Mouse (Mus musculus) liver, embryonic 14.5 days (tissue): ENCODE results near the gene Cuedc1. TPM values are rescaled to one million over a fixed set of nuclear protein-coding genes. Genes with fewer than 3 reads are reported as not detected.

Source experiments
- ATAC-seq: fragments of 200-750 bp; cut with Nextera tagmentation; 2 replicates; pipeline ENCODE4 v1.8.0; 2017; ENCODE audit warnings: moderate number of reproducible peaks, mild to moderate bottlenecking, moderate library complexity; ENCODE audit not compliant: insufficient read depth
- DNase-seq, 3 experiments: peaks; one replicate each; pipeline ENCODE4 v3.0.0-alpha.2; 2012 to 2013; ENCODE audit warnings: low read depth in 3 of 3, low spot score in 3 of 3
- H3K27ac ChIP-seq: fragments of 300-500 bp; sonication (generic); 2 replicates; pipeline ENCODE4 v1.5.1; 2014; ENCODE audit warnings: moderate library complexity, mild to moderate bottlenecking, control low read depth, inconsistent platforms
- H3K27me3 ChIP-seq: fragments of 300-500 bp; sonication (generic); 2 replicates; pipeline ENCODE4 v1.6.1; 2014; ENCODE audit warnings: mild to moderate bottlenecking, low read length, moderate library complexity; ENCODE audit not compliant: control insufficient read depth, insufficient read depth
- H3K36me3 ChIP-seq: fragments of 300-500 bp; sonication (generic); replicated peaks from 2 replicates; pipeline ENCODE4 v1.6.1; 2014; ENCODE audit warnings: low read depth; ENCODE audit not compliant: control insufficient read depth, insufficient read depth
- H3K4me1 ChIP-seq, 2 experiments: fragments of 200-500 bp in 1 of 2; fragments of 300-500 bp in 1 of 2; sonication (generic) in 1 of 2; replicated peaks; 2 replicates each; pipeline ENCODE4 v1.6.1; 2012 to 2014; ENCODE audit warnings: antibody characterized with exemption in 1 of 2, inconsistent platforms in 1 of 2, low read length in 1 of 2; ENCODE audit not compliant: control insufficient read depth in 2 of 2, insufficient read depth in 2 of 2
- H3K4me2 ChIP-seq: fragments of 300-500 bp; sonication (generic); 2 replicates; pipeline ENCODE4 v1.6.1; 2014; ENCODE audit warnings: low read depth, mild to moderate bottlenecking, control low read depth, moderate library complexity
- H3K4me3 ChIP-seq, 2 experiments: fragments of 200-500 bp in 1 of 2; fragments of 300-500 bp in 1 of 2; sonication (generic) in 1 of 2; 2 replicates each; pipeline ENCODE4 v1.5.1; 2012 to 2014; ENCODE audit warnings: low read depth in 2 of 2, low read length in 2 of 2, mild to moderate bottlenecking in 2 of 2, control low read depth in 1 of 2, inconsistent platforms in 1 of 2, moderate library complexity in 1 of 2; ENCODE audit not compliant: insufficient read depth in 1 of 2
- H3K9ac ChIP-seq: fragments of 300-500 bp; sonication (generic); replicated peaks from 2 replicates; pipeline ENCODE4 v1.6.1; 2014; ENCODE audit warnings: mild to moderate bottlenecking, control low read depth, moderate library complexity
- H3K9me3 ChIP-seq: fragments of 300-500 bp; sonication (generic); 2 replicates; pipeline ENCODE4 v1.6.1; 2016; ENCODE audit warnings: low read length, mixed read lengths; ENCODE audit not compliant: control insufficient read depth
- CTCF ChIP-seq: IDR thresholded peaks from 2 replicates; pipeline ENCODE4 v1.5.1; 2016; ENCODE audit warnings: antibody characterized with exemption, low read depth, control low read depth
- EP300 ChIP-seq: IDR thresholded peaks from 2 replicates; pipeline ENCODE4 v1.6.1; 2016; ENCODE audit warnings: antibody characterized with exemption, low read depth
- WGBS: fragments of 180-500 bp; shearing (Covaris S2); extraction: QIAGEN DNeasy Blood & Tissue Kit; methylation state at CpG from one replicate; pipeline ENCODE4 v1.1.7; 2014; ENCODE audit not compliant: insufficient replicate concordance; 5-methylcytosine and 5-hydroxymethylcytosine counted together
- polyA plus RNA-seq, 2 experiments: library from polyadenylated mRNA; depleted of rRNA in 1 of 2; stranded (reverse) in 1 of 2; unstranded in 1 of 2; fragments of >200 nt; fragmentation: Nextera tagmentation in 1 of 2; extraction: Ambion mirVana in 1 of 2; gene quantifications; 2 replicates each; pipeline versions ENCODE4 v1.2.1 to v1.2.3; 2012 to 2014

Cuedc1 gene
- polyA plus RNA-seq, 2 experiments, result 0.36 to 0.96 TPM

- ATAC-seq (no peak), DNase-seq (no peak)
- no peaks in the 10 kb centered on the region for H3K9me3 ChIP-seq
- no peak overlapping the region for H3K4me2 ChIP-seq
- H3K36me3 ChIP-seq, result no peaks in the 10 kb centered on the region
- peaks cover 7 to 26% of the 10 kb centered on the region in 2 experiments for H3K4me1 ChIP-seq
- H3K27ac ChIP-seq, result no peak overlapping the region
- WGBS, result 50% methylated on average over 7 of the region's 7 CpGs
- TF ChIP-seq EP300 (no peak), CTCF (no peak)
- H3K27me3 ChIP-seq, result no peaks in the 10 kb centered on the region
- no peak overlapping the region for H3K4me3 ChIP-seq
- H3K9ac ChIP-seq, result no peak overlapping the region
Measured at GRCm38 (mm10) chr11:88151379-88152155, 53.7 kb downstream of the Cuedc1 start.

DNA sequence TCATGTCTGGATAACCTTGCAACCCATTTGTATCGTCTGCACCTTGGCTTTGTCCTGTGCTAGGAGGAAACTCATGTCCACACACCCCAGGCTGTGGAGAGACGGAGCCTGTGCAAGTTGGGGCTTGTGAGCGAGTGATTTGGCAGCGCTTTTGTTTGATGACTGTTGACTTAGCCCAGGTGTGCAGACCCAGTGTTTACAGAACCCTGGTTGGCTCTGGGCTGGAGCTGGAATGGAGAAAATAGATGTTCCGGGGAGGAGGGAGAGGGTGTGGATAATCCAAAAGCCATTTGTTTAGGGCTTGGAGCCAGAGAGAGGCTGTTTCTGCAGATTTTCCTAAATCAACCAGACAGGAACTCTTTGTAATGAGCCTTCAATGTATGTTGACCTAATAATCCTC, 56.0 kb downstream of the Cuedc1 start:
- Histone ChIP-seq H3K27ac (no peak overlapping the region), H3K4me2 (no peak overlapping the region), H3K9ac (no peak overlapping the region), H3K9me3 (no peaks in the 10 kb centered on the region), H3K36me3 (no peaks in the 10 kb centered on the region), H3K4me3 (no peak overlapping the region), H3K4me1 (peaks cover 0 to 11% of the 10 kb centered on the region in 2 experiments; a peak in 2 of 4 replicates), H3K27me3 (no peaks in the 10 kb centered on the region)
- 54% methylated on average over 5 of the region's 5 CpGs for WGBS
- DNase-seq, result no peak
- TF ChIP-seq CTCF, result no peak
- TF ChIP-seq EP300, result no peak
- ATAC-seq, result no peak

DNA sequence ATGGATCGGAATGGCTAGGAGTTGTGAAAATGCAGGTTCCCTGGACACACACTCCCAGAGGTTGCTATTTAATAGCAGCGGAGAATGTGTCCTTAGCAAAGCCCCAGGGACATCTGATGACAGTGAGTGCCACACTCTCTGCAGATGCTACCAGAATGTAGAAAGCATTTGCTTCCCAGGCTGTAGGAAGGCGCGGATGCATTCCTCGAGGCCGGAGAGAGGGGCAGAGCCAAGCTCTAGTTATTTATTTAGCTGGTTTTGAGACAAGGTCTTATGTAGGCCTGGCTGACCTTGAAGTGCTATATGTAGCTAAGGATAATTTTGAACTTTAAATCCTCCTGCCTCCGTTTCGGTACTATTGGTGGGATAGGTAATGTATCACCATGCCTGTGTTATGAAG, 56.6 kb downstream of the Cuedc1 start:
- no peak overlapping the region for H3K4me3 ChIP-seq
- no peak overlapping the region for H3K27ac ChIP-seq
- ATAC-seq (no peak), DNase-seq (no peak)
- TF ChIP-seq CTCF (no peak), EP300 (no peak)
- H3K4me1 ChIP-seq, result peaks cover 0 to 11% of the 10 kb centered on the region in 2 experiments; a peak in 2 of 4 replicates
- 75% methylated on average over 8 of the region's 8 CpGs for WGBS
- H3K36me3 ChIP-seq, result no peaks in the 10 kb centered on the region
- no peaks in the 10 kb centered on the region for H3K9me3 ChIP-seq
- H3K4me2 ChIP-seq, result no peak overlapping the region
- H3K9ac ChIP-seq, result no peak overlapping the region
- no peaks in the 10 kb centered on the region for H3K27me3 ChIP-seq

DNA sequence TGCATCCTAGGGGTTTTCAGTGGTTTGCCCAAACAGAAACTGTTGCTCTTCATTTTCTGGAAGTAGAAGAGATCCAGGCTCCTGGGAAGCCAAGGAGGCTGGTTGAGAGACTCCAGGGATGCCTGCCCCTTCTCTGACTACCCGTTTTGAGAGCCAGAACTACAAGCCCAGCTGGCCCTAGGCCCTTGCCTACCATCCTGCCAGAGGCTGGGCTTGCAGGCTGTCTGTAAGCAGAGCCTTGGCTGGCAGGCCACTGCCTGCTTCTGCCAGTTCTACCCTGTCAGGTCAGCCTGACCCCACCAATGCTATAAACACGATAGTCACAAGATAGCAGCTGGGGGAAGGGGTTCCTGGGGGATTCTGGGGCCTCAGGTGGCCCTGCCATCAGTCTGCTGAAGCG, 57.6 kb downstream of the Cuedc1 start:
- Histone ChIP-seq H3K4me1 (peaks cover 0 to 12% of the 10 kb centered on the region in 2 experiments; a peak in 2 of 4 replicates), H3K9me3 (no peaks in the 10 kb centered on the region), H3K27me3 (no peaks in the 10 kb centered on the region), H3K9ac (no peak overlapping the region), H3K36me3 (no peaks in the 10 kb centered on the region), H3K4me3 (no peak overlapping the region), H3K27ac (no peak overlapping the region), H3K4me2 (no peak overlapping the region)
- TF ChIP-seq EP300 (no peak), CTCF (no peak)
- ATAC-seq, result no peak
- 51% methylated on average over 3 of the region's 3 CpGs for WGBS
- DNase-seq, result no peak

DNA sequence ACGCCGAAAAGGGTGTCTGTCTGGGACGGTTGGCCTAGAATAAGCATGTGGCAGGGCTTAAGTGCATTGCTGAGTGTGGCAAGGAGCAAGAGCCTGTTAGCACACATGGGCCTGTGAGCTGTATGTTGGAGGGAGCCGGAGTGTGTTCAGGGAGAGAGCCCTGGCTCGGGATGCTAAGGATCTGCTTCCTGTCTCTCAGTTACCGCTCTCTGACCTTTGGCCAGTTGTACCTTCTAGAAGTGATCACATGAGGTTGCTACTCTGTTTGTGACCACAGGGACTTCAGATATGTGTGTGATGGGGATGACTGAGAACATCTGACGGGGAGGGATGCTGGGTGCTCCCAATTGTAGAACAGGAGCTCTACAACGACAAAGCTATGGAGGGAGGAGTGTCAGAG, 58.1 kb downstream of the Cuedc1 start:
- ATAC-seq (no peak), DNase-seq (no peak)
- Histone ChIP-seq H3K9me3 (no peaks in the 10 kb centered on the region), H3K4me1 (peaks cover 0 to 13% of the 10 kb centered on the region in 2 experiments; a peak in 2 of 4 replicates), H3K4me3 (no peak overlapping the region), H3K9ac (no peak overlapping the region), H3K27me3 (no peaks in the 10 kb centered on the region; the same call in 1 of the 2 replicates), H3K4me2 (no peak overlapping the region), H3K36me3 (no peaks in the 10 kb centered on the region), H3K27ac (no peak overlapping the region)
- TF ChIP-seq CTCF (no peak), EP300 (no peak)
- 69% methylated on average over 8 of the region's 8 CpGs for WGBS
